Mouse (Mus musculus) kidney, embryonic 15.5 days (tissue): Measurements from ENCODE around the gene Gm20662. TPM values are rescaled to one million over a fixed set of nuclear protein-coding genes. Genes with fewer than 3 reads are reported as not detected.

Source experiments
- ATAC-seq: fragments of 200-750 bp; cut with Nextera tagmentation; replicated peaks from 2 replicates; pipeline ENCODE4 v1.8.0; 2017; ENCODE audit warnings: moderate TSS enrichment; ENCODE audit not compliant: low FRiP score
- H3K27ac ChIP-seq: fragments of 300-500 bp; sonication (generic); 2 replicates; pipeline ENCODE4 v1.5.1; 2015; ENCODE audit warnings: mild to moderate bottlenecking, inconsistent platforms
- H3K27me3 ChIP-seq: fragments of 300-500 bp; sonication (generic); 2 replicates; pipeline ENCODE4 v1.6.1; 2015; ENCODE audit warnings: inconsistent platforms
- H3K36me3 ChIP-seq: fragments of 300-500 bp; sonication (generic); 2 replicates; pipeline ENCODE4 v1.6.1; 2015; ENCODE audit warnings: inconsistent platforms
- H3K4me1 ChIP-seq: fragments of 300-500 bp; sonication (generic); 2 replicates; pipeline ENCODE4 v1.6.1; 2015; ENCODE audit warnings: inconsistent platforms
- H3K4me2 ChIP-seq: fragments of 300-500 bp; sonication (generic); 2 replicates; pipeline ENCODE4 v1.6.1; 2015; ENCODE audit warnings: moderate library complexity, mild to moderate bottlenecking, inconsistent platforms
- H3K4me3 ChIP-seq: fragments of 300-500 bp; sonication (generic); replicated peaks from 2 replicates; pipeline ENCODE4 v1.5.1; 2015; ENCODE audit warnings: mild to moderate bottlenecking, inconsistent platforms
- H3K9ac ChIP-seq: fragments of 300-500 bp; sonication (generic); 2 replicates; pipeline ENCODE4 v1.6.1; 2015; ENCODE audit warnings: mild to moderate bottlenecking, inconsistent platforms
- H3K9me3 ChIP-seq: fragments of 300-500 bp; sonication (generic); replicated peaks from 2 replicates; pipeline ENCODE4 v1.6.1; 2016; ENCODE audit warnings: inconsistent platforms
- WGBS: fragments of 180-500 bp; shearing (Covaris S2); methylation state at CpG from one replicate; pipeline ENCODE4 v1.1.7; 2015; ENCODE audit warnings: mixed read lengths; 5-methylcytosine and 5-hydroxymethylcytosine counted together
- polyA plus RNA-seq: library from polyadenylated mRNA; unstranded; fragments of >200 nt; fragmentation: Nextera tagmentation; extraction: Ambion mirVana; gene quantifications from 2 replicates; pipeline ENCODE4 v1.2.1, GENCODE M21; 2015

Gm20662 gene
- polyA plus RNA-seq, 1 experiment from 2014 or later, result 0.74 TPM

DNA sequence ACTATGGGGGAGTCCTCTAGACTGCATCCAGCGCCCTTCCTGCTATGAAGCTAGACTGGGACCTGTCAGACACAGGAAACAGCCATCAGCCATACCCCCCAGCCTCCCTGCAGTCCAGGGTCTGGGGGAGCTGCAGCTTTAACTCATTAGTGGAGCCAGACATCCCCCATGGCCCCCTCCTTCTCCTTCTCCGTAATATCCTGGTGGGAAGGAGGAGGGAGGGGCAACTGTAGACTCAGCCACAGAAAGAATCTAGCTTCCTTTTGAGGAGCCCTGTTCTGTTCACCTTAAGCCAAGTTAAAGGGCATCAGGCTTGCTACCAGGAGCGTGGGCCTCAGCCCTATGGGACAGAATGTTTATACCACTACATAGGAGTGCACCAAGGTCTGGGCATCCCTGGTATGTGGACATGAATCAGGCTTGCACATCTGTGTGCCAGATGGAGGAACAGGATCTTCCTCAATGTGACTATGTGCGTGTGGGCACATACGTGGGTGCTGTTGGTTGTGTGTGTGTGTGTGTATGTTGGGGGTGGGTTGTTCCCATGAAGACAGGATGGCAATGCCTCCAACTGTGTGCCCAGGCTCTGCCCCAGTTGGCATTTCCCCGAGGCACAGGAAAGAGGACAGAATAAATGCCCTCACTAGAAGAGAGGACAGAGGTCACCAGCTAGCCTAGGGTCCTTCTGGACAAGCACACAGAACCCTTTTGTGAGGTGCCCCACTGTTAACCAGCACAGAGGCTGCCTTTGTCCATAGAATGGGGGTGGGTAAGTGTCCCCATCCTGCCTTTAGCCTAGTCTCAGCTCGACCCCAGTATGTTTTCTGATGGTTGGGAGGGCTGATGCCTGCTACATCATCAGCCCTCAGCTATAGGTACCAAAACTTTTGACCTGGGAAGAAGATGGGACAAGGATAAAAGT lies 14.2 kb upstream of the Gm20662 start:
- H3K4me1 ChIP-seq, result peaks cover 61% of the 10 kb centered on the region
- no peaks in the 10 kb centered on the region for H3K27me3 ChIP-seq
- WGBS, result 30% methylated on average over 7 of the region's 7 CpGs
- H3K36me3 ChIP-seq, result no peaks in the 10 kb centered on the region
- peak overlapping the region; percentile 100 for H3K27ac ChIP-seq
- H3K4me2 ChIP-seq, result peak overlapping the region; percentile 82
- peak; percentile 44 for ATAC-seq
- H3K4me3 ChIP-seq, result peak overlapping the region; percentile 77
- H3K9me3 ChIP-seq, result no peaks in the 10 kb centered on the region
- H3K9ac ChIP-seq, result peak overlapping the region; percentile 61

DNA sequence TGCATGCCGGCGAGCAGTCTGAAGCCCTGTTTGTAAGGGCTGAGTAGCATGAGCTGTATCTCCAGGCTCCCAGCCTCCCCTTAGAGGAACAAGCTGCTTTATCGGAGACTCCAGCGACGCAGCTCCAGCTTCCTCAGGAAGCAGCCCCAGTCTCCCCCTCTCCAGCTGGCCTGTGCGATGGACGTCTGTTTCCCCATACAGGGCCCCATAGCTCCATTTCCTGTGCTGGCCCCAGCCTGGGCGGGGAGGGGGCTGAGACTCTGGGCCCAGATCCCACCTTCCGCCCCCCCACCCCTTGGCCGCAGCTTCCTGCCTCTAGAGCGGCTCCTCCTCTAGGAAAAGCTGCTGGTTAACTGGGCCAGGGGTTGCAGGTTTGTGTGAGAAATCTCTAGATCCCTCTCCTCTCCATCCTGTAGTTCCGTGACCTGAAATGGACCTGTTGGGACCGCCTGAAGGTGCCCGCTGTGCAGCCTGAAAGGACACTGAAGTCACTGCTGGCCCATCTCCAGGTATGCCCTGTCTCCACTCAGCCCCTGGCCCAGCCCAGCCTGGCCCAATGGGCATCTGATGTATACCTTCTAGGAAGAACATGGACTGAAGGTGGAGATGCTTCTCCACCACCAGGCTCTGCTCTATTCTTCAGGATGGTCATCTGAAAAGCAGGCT lies 13.3 kb upstream of the Gm20662 start, which contains the start of gene Gm20661:
Gene Gm20661 (plus strand): TSS at position 378 of the 666 bp plus-strand sequence.
- peak within 1 kb of the TSS; percentile 77 for H3K4me3 ChIP-seq
- peak within 1 kb of the TSS; percentile 82 for H3K4me2 ChIP-seq
- H3K27me3 ChIP-seq, result no peaks in the 10 kb centered on the region
- peak; percentile 67 for ATAC-seq
- WGBS, result 10% methylated on average over 14 of the region's 14 CpGs
- H3K27ac ChIP-seq, result peak within 1 kb of the TSS; percentile 100
- H3K4me1 ChIP-seq, result peaks cover 61% of the 10 kb centered on the region
- no peaks in the 10 kb centered on the region for H3K9me3 ChIP-seq
- H3K9ac ChIP-seq, result peak within 1 kb of the TSS; percentile 61
- no peaks in the 10 kb centered on the region for H3K36me3 ChIP-seq

GRCm38 (mm10) chr9:107983421-107983890 lies 12.7 kb upstream of the Gm20662 start:
- H3K4me1 ChIP-seq, result peaks cover 61% of the 10 kb centered on the region
- ATAC-seq, result peak; percentile 61
- WGBS, result 12% methylated on average over 4 of the region's 4 CpGs

GRCm38 (mm10) chr9:107984052-107984753 lies 11.9 kb upstream of the Gm20662 start:
- H3K36me3 ChIP-seq, result no peaks in the 10 kb centered on the region
- H3K27ac ChIP-seq, result peak overlapping the region; percentile 100
- peak overlapping the region; percentile 61 for H3K9ac ChIP-seq
- H3K4me1 ChIP-seq, result peaks cover 61% of the 10 kb centered on the region
- WGBS, result 35% methylated on average over 19 of the region's 19 CpGs
- no peak for ATAC-seq
- no peaks in the 10 kb centered on the region for H3K9me3 ChIP-seq
- no peaks in the 10 kb centered on the region for H3K27me3 ChIP-seq
- H3K4me3 ChIP-seq, result peak overlapping the region; percentile 77
- peak overlapping the region; percentile 82 for H3K4me2 ChIP-seq

More at GRCm38 (mm10) chr9:107983421-107983890, 12.7 kb upstream of the Gm20662 start:
- H3K4me2 ChIP-seq, result peak overlapping the region; percentile 82
- peak overlapping the region; percentile 77 for H3K4me3 ChIP-seq
- H3K9ac ChIP-seq, result peak overlapping the region; percentile 61
- no peaks in the 10 kb centered on the region for H3K27me3 ChIP-seq
- peak overlapping the region; percentile 100 for H3K27ac ChIP-seq
- H3K9me3 ChIP-seq, result no peaks in the 10 kb centered on the region
- H3K36me3 ChIP-seq, result no peaks in the 10 kb centered on the region

DNA sequence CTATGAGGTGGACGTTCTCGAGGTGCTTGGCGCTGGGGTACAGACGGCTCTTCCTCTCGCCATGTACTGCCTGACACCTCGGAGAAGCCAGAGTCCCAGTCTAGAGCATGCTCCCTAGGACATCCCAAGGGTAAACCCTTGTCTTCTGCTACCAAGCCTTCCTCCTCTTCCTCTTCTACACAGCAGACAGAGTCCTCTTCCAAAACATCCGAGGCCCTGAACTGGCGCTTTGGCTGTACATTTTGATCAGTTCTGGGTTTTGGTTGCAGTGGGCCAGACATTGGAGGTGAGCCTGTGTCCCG lies 11.4 kb upstream of the Gm20662 start:
- Histone ChIP-seq H3K4me3 (peak overlapping the region; percentile 77), H3K27ac (peak overlapping the region; percentile 100), H3K4me1 (peaks cover 61% of the 10 kb centered on the region), H3K9ac (peak overlapping the region; percentile 61), H3K27me3 (no peaks in the 10 kb centered on the region), H3K4me2 (peak overlapping the region; percentile 82), H3K9me3 (no peaks in the 10 kb centered on the region), H3K36me3 (no peaks in the 10 kb centered on the region)
- no peak for ATAC-seq
- WGBS, result 32% methylated on average over 9 of the region's 9 CpGs

DNA sequence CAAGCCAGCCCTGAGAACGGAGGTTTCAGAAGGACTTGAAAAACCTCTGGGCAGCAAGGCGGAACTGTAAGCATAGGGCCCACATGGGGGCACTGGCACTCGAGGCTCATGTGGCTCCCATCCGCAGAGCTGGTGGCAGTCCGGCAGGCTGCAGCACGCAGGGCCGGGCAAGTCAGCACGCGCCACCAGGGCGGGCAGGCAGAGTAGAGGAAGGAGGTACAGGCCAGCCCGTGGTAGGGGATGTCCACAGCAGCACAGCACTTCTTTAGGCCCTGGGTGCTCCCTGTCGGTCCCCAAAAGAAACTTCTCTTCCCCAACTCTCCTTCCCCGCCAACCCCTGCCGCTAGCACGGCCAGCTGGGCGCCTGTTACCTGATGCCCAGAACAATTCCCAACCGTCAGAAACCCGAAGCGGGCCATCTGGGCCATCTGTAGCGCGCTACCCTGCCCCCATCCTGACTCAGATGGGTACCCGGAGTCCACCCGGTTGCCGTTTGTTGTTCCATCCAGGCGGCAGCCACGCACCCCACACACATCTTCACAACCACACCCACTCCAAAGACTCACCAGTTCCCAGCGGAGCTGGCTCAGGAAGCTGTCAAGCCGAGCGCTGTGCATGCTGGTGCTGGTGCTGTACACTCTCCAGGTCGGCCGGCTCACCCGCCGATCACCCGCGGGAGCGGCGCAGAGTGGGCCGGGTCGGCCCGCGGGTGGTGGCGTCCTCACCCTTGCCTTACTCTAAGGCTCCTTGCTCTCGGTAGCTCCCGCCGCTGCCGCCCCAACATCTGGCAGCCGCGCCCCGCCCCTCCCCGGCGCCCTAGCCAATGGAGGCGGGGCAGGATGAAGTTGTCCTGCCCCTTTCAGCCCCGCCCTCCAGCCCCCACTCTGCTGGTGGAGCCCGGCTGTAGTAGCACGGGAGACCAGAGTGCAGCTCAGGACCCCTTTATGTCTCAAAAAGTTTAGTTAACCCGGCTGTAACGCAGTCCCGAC lies 10.7 kb upstream of the Gm20662 start, which contains the start of gene Inka1:
Gene Inka1 (minus strand): TSS at position 749 of the 989 bp plus-strand sequence.
- H3K4me2 ChIP-seq, result peak within 1 kb of the TSS; percentile 82
- peak within 1 kb of the TSS; percentile 61 for H3K9ac ChIP-seq
- no peaks in the 10 kb centered on the region for H3K36me3 ChIP-seq
- H3K27me3 ChIP-seq, result no peaks in the 10 kb centered on the region
- H3K4me1 ChIP-seq, result peaks cover 61% of the 10 kb centered on the region
- ATAC-seq, result peak; percentile 57
- under 1% methylated on average over 58 of the region's 58 CpGs for WGBS
- no peaks in the 10 kb centered on the region for H3K9me3 ChIP-seq
- peak within 1 kb of the TSS; percentile 100 for H3K27ac ChIP-seq
- peak within 1 kb of the TSS; percentile 77 for H3K4me3 ChIP-seq

- ATAC-seq, result 0 out of 2 replicates have a peak, but pooled peaks have one; percentile 15
- Histone ChIP-seq H3K9ac (no peak overlapping the region), H3K36me3 (no peaks in the 10 kb centered on the region), H3K4me3 (peak overlapping the region; percentile 77), H3K9me3 (no peaks in the 10 kb centered on the region), H3K4me1 (peaks cover 52% of the 10 kb centered on the region), H3K27ac (peak overlapping the region; percentile 100), H3K4me2 (peak overlapping the region; percentile 82), H3K27me3 (no peaks in the 10 kb centered on the region)
- 5% methylated on average over 18 of the region's 18 CpGs for WGBS
Observed at GRCm38 (mm10) chr9:107986376-107986775, 9.8 kb upstream of the Gm20662 start.

DNA sequence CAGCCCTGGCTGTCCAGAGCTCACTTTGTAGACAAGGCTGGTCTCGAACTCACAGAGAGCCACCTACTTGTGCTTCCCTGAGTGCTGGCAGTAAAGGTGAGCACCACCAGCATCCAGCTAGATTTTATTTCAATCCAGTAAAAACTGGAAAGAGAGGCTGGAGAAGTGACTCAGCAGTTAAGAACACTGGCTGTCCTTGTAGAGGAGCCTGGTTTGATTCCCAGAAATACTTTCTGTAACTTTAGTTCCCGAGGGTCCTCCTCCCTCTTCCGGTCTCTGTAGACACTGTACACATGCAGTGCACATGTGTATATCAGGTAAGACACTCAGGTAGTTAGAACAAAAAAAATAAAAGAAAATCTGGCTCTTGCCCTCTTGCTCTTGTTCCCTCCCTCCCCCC lies 8.2 kb upstream of the Gm20662 start:
- H3K27ac ChIP-seq, result no peak overlapping the region
- H3K4me1 ChIP-seq, result peaks cover 36% of the 10 kb centered on the region
- H3K9ac ChIP-seq, result no peak overlapping the region
- H3K36me3 ChIP-seq, result no peaks in the 10 kb centered on the region
- no peaks in the 10 kb centered on the region for H3K27me3 ChIP-seq
- 61% methylated on average over 3 of the region's 3 CpGs for WGBS
- no peak overlapping the region for H3K4me3 ChIP-seq
- H3K4me2 ChIP-seq, result no peak overlapping the region
- no peaks in the 10 kb centered on the region for H3K9me3 ChIP-seq
- no peak for ATAC-seq

DNA sequence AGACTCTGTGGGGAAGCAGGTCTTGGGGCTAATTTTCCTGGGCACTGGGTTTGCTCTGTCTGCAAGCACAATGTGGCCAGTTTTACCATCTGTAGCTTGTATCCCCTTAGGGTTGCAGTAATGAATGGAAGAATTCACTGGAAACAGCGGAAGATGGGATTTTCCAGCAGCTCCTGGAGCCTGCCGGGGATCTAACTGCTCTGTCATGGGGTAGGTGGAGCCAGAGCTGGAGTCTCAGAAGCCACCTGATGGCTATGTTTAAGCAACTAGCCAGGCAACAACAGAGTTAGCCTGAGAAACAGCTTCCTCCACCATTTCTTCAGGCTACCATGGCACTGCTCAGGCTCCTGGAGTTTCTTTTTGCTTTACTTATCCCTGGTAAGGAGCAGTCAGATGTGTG lies 4.0 kb upstream of the Gm20662 start, which contains the start of gene Cdhr4:
Gene Cdhr4 (plus strand): TSS at position 301 of the 400 bp plus-strand sequence.
- WGBS, result 81% methylated on average over 2 of the region's 2 CpGs
- Histone ChIP-seq H3K4me2 (no peak within 1 kb of the TSS), H3K27ac (no peak within 1 kb of the TSS)

GRCm38 (mm10) chr9:107993013-107993412 lies 3.1 kb upstream of the Gm20662 start:
- Histone ChIP-seq H3K36me3 (no peaks in the 10 kb centered on the region), H3K4me2 (no peak overlapping the region), H3K4me1 (no peaks in the 10 kb centered on the region; the same call in 1 of the 2 replicates), H3K27me3 (no peaks in the 10 kb centered on the region), H3K9ac (no peak overlapping the region), H3K27ac (no peak overlapping the region), H3K4me3 (no peak overlapping the region), H3K9me3 (no peaks in the 10 kb centered on the region)
- 93% methylated on average over 11 of the region's 11 CpGs for WGBS
- ATAC-seq, result no peak

More for the DNA sequence above, 4.0 kb upstream of the Gm20662 start, which contains the start of gene Cdhr4:
- no peaks in the 10 kb centered on the region for H3K36me3 ChIP-seq
- H3K9ac ChIP-seq, result no peak within 1 kb of the TSS
- no peaks in the 10 kb centered on the region; the same call in 1 of the 2 replicates for H3K4me1 ChIP-seq
- H3K9me3 ChIP-seq, result no peaks in the 10 kb centered on the region
- no peaks in the 10 kb centered on the region for H3K27me3 ChIP-seq
- H3K4me3 ChIP-seq, result no peak within 1 kb of the TSS
- ATAC-seq, result no peak
